Mouse (Mus musculus) MEL (cell line): ENCODE measurements at regions not wholly inside any gene's neighbourhood (a gene's known extent, or its start where the extent isn't known, plus 50 kb on each side); places are given as distances from the start of the nearest gene placed in this dataset.

Source experiments
- DNase-seq: peaks from one replicate; pipeline ENCODE4 v3.0.0; 2011; ENCODE audit warnings: low read depth, low spot score
- H3K27ac ChIP-seq: 2 replicates; pipeline ENCODE4 v1.5.1; 2012; ENCODE audit warnings: low read depth, mild to moderate bottlenecking, control low read depth, low read length, moderate library complexity; ENCODE audit not compliant: control insufficient read depth
- H3K27me3 ChIP-seq, 2 experiments: fragments of 150-350 bp in 1 of 2; sonication (generic) in 1 of 2; 2 replicates each; pipeline ENCODE4 v1.6.1; 2012; ENCODE audit warnings: low read length in 2 of 2, mild to moderate bottlenecking in 2 of 2, improper control_type of control experiment in 1 of 2, moderate library complexity in 1 of 2; ENCODE audit not compliant: insufficient read depth in 2 of 2, control insufficient read depth in 1 of 2
- H3K36me3 ChIP-seq, 2 experiments: 2 replicates each; pipeline ENCODE4 v1.6.1; 2012 to 2014; ENCODE audit warnings: low read length in 2 of 2, improper control_type of control experiment in 1 of 2, inconsistent platforms in 1 of 2, mild to moderate bottlenecking in 1 of 2; ENCODE audit not compliant: insufficient read depth in 2 of 2, control insufficient read depth in 1 of 2
- H3K4me1 ChIP-seq, 2 experiments: fragments of 150-350 bp in 1 of 2; sonication (generic) in 1 of 2; 2 replicates each; pipeline ENCODE4 v1.6.1; 2012; ENCODE audit warnings: low read length in 2 of 2, improper control_type of control experiment in 1 of 2, mild to moderate bottlenecking in 1 of 2; ENCODE audit not compliant: insufficient read depth in 2 of 2, control insufficient read depth in 1 of 2
- H3K4me3 ChIP-seq, 2 experiments: fragments of 150-350 bp in 1 of 2; sonication (generic) in 1 of 2; 2 replicates each; pipeline ENCODE4 v1.5.1; 2012; ENCODE audit warnings: low read depth in 2 of 2, low read length in 2 of 2, mild to moderate bottlenecking in 2 of 2, moderate library complexity in 2 of 2, control low read depth in 1 of 2, improper control_type of control experiment in 1 of 2; ENCODE audit not compliant: control insufficient read depth in 1 of 2, insufficient read depth in 1 of 2
- H3K79me2 ChIP-seq: 2 replicates; pipeline ENCODE4 v1.6.1; 2012; ENCODE audit warnings: mild to moderate bottlenecking, low read length, moderate library complexity; ENCODE audit not compliant: control insufficient read depth, poor library complexity, insufficient read depth
- H3K9ac ChIP-seq: 2 replicates; pipeline ENCODE4 v1.6.1; 2012; ENCODE audit warnings: low read depth, mild to moderate bottlenecking, control low read depth, low read length, moderate library complexity; ENCODE audit not compliant: control insufficient read depth, poor library complexity, severe bottlenecking
- H3K9me3 ChIP-seq: fragments of 150-350 bp; sonication (generic); replicated peaks from 2 replicates; pipeline ENCODE4 v1.6.1; 2012; ENCODE audit warnings: mild to moderate bottlenecking, low read length, improper control_type of control experiment, moderate library complexity; ENCODE audit not compliant: insufficient read depth
- E2F4 ChIP-seq: IDR thresholded peaks from 2 replicates; pipeline ENCODE4 v1.6.1; 2011; ENCODE audit warnings: low read depth, low read length, improper control_type of control experiment, borderline replicate concordance
- ELF1 ChIP-seq: IDR thresholded peaks from 2 replicates; pipeline ENCODE4 v1.6.1; 2014; ENCODE audit warnings: low read depth, mild to moderate bottlenecking, inconsistent platforms, low read length, improper control_type of control experiment, moderate library complexity
- EP300 ChIP-seq, 2 experiments: IDR thresholded peaks; 2 replicates each; pipeline ENCODE4 v1.6.1; 2011; ENCODE audit warnings: improper control_type of control experiment in 2 of 2, low read length in 2 of 2, low read depth in 1 of 2, mild to moderate bottlenecking in 1 of 2
- ETS1 ChIP-seq: IDR thresholded peaks from 2 replicates; pipeline ENCODE4 v1.6.1; 2012; ENCODE audit warnings: low read depth, mild to moderate bottlenecking, inconsistent platforms, low read length, improper control_type of control experiment, moderate library complexity
- GATA1 ChIP-seq: IDR thresholded peaks from 2 replicates; pipeline ENCODE4 v1.6.1; 2011; ENCODE audit warnings: low read depth, low read length, improper control_type of control experiment
- HCFC1 ChIP-seq: IDR thresholded peaks from 2 replicates; pipeline ENCODE4 v1.6.1; 2012; ENCODE audit warnings: low read depth, mild to moderate bottlenecking, inconsistent platforms, low read length, improper control_type of control experiment, moderate library complexity
- KAT2A ChIP-seq: conservative IDR thresholded peaks from 2 replicates; pipeline ENCODE4 v1.6.1; 2012; ENCODE audit warnings: low read depth, low read length, improper control_type of control experiment, inconsistent platforms
- MAFK ChIP-seq: IDR thresholded peaks from 2 replicates; pipeline ENCODE4 v1.6.1; 2011; ENCODE audit warnings: low read depth, mild to moderate bottlenecking, low read length, improper control_type of control experiment, borderline replicate concordance
- MAZ ChIP-seq: IDR thresholded peaks from 2 replicates; pipeline ENCODE4 v1.6.1; 2012; ENCODE audit warnings: low read depth, mild to moderate bottlenecking, inconsistent platforms, low read length, improper control_type of control experiment
- MEF2A ChIP-seq: IDR thresholded peaks from 2 replicates; pipeline ENCODE4 v1.6.1; 2014; ENCODE audit warnings: low read depth, mild to moderate bottlenecking, inconsistent platforms, low read length, improper control_type of control experiment; ENCODE audit not compliant: poor library complexity, insufficient replicate concordance, severe bottlenecking; ENCODE audit errors: extremely low read depth
- MXI1 ChIP-seq: IDR thresholded peaks from 2 replicates; pipeline ENCODE4 v1.6.1; 2011; ENCODE audit warnings: mild to moderate bottlenecking, low read depth, low read length, improper control_type of control experiment
- MYB ChIP-seq: IDR thresholded peaks from 2 replicates; pipeline ENCODE4 v1.6.1; 2011; ENCODE audit warnings: mild to moderate bottlenecking, low read depth, low read length, improper control_type of control experiment
- MYC ChIP-seq: IDR thresholded peaks from 2 replicates; pipeline ENCODE4 v1.6.1; 2011; ENCODE audit warnings: low read depth, mild to moderate bottlenecking, low read length, improper control_type of control experiment, moderate library complexity
- NELFE ChIP-seq: IDR thresholded peaks from 2 replicates; pipeline ENCODE4 v1.6.1; 2011; ENCODE audit warnings: low read depth, low read length, improper control_type of control experiment
- NRF1 ChIP-seq: IDR thresholded peaks from 2 replicates; pipeline ENCODE4 v1.6.1; 2014; ENCODE audit warnings: low read depth, mild to moderate bottlenecking, inconsistent platforms, low read length, improper control_type of control experiment, moderate library complexity; ENCODE audit not compliant: poor library complexity, insufficient read depth, severe bottlenecking
- POLR2A ChIP-seq, 2 experiments: IDR thresholded peaks; 2 replicates each; pipeline ENCODE4 v1.6.1; 2011 to 2012; ENCODE audit warnings: low read length in 2 of 2, mild to moderate bottlenecking in 2 of 2, control low read depth in 1 of 2, improper control_type of control experiment in 1 of 2, low read depth in 1 of 2, moderate library complexity in 1 of 2; ENCODE audit not compliant: control insufficient read depth in 1 of 2, insufficient read depth in 1 of 2, poor library complexity in 1 of 2
- POLR2AphosphoS5 ChIP-seq: IDR thresholded peaks from 2 replicates; pipeline ENCODE4 v1.6.1; 2012; ENCODE audit warnings: low read depth, borderline replicate concordance, mild to moderate bottlenecking, inconsistent platforms, low read length, moderate library complexity, mixed read lengths
- SIN3A ChIP-seq: IDR thresholded peaks from 2 replicates; pipeline ENCODE4 v1.6.1; 2012; ENCODE audit warnings: low read length, improper control_type of control experiment, inconsistent platforms
- TBP ChIP-seq: IDR thresholded peaks from 2 replicates; pipeline ENCODE4 v1.8.0; 2011; ENCODE audit warnings: low read depth, low read length, improper control_type of control experiment
- TCF12 ChIP-seq: IDR thresholded peaks from 2 replicates; pipeline ENCODE4 v1.6.1; 2014; ENCODE audit warnings: low read depth, mild to moderate bottlenecking, inconsistent platforms, low read length, improper control_type of control experiment, moderate library complexity
- UBTF ChIP-seq: IDR thresholded peaks from 2 replicates; pipeline ENCODE4 v1.6.1; 2012; ENCODE audit warnings: low read depth, mild to moderate bottlenecking, inconsistent platforms, low read length, improper control_type of control experiment, moderate library complexity, borderline replicate concordance; ENCODE audit not compliant: insufficient read depth
- USF2 ChIP-seq, 2 experiments: IDR thresholded peaks; 2 replicates each; pipeline ENCODE4 v1.6.1; 2011 to 2012; ENCODE audit warnings: improper control_type of control experiment in 2 of 2, low read length in 2 of 2, borderline replicate concordance in 1 of 2, inconsistent platforms in 1 of 2, low read depth in 1 of 2, mild to moderate bottlenecking in 1 of 2; ENCODE audit not compliant: insufficient read depth in 1 of 2
- ZKSCAN1 ChIP-seq: IDR thresholded peaks from 2 replicates; pipeline ENCODE4 v1.6.1; 2012; ENCODE audit warnings: low read depth, mild to moderate bottlenecking, inconsistent platforms, low read length, improper control_type of control experiment, moderate library complexity
- ZMIZ1 ChIP-seq: IDR thresholded peaks from 2 replicates; pipeline ENCODE4 v1.6.1; 2012; ENCODE audit warnings: low read depth, mild to moderate bottlenecking, inconsistent platforms, low read length, improper control_type of control experiment, moderate library complexity
- ZNF384 ChIP-seq: IDR thresholded peaks from 2 replicates; pipeline ENCODE4 v1.6.1; 2012; ENCODE audit warnings: low read depth, mild to moderate bottlenecking, inconsistent platforms, low read length, improper control_type of control experiment

DNA sequence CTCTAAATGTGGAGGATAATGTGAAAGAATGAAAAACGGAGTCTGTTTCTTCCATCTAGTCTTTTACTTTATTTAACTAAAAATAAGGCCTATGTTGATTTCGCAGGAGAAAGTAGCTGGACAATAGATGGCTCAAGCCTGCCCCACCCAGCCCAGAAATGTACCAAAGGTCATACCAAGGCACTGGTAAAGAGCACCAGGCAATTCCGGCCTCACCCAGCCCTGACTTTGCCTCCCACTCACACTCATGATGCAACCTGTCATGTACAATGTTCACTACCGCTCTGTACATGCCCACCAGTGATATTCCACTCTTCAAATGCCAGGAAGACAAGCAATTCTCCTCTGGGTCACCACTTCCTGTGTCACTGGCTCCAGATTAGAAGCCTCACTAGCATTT, 564.9 kb downstream of the Insc start:
- no peak overlapping the region for H3K4me3 ChIP-seq
- DNase-seq = no peak
- H3K9me3 ChIP-seq = no peaks in the 10 kb centered on the region
- H3K79me2 ChIP-seq = no peaks in the 10 kb centered on the region
- no peak overlapping the region for H3K27ac ChIP-seq
- H3K36me3 ChIP-seq = no peaks in the 10 kb centered on the region
- H3K4me1 ChIP-seq = no peaks in the 10 kb centered on the region
- TF ChIP-seq USF2 (IDR thresholded peaks at IDR 0.05; ENCODE audit: borderline replicate concordance in 1 of 2, insufficient read depth in 1 of 2, low read depth in 1 of 2, low read length in 2 of 2) (no peak), KAT2A (no peak), MXI1 (no peak), ETS1 (no peak), GATA1 (no peak), MEF2A (no peak), POLR2AphosphoS5 (no peak), MAFK (no peak), TBP (no peak), MYC (no peak), UBTF (no peak), MYB (no peak), EP300 (IDR thresholded peaks at IDR 0.05; ENCODE audit: low read depth in 1 of 2, low read length in 2 of 2) (no peak), TCF12 (no peak), E2F4 (no peak), POLR2A (IDR thresholded peaks at IDR 0.05; ENCODE audit: control insufficient read depth in 1 of 2, insufficient read depth in 1 of 2, low read depth in 1 of 2, low read length in 2 of 2, poor library complexity in 1 of 2) (no peak), ZMIZ1 (no peak), ELF1 (no peak)
- no peak overlapping the region for H3K9ac ChIP-seq
- no peaks in the 10 kb centered on the region for H3K27me3 ChIP-seq

DNA sequence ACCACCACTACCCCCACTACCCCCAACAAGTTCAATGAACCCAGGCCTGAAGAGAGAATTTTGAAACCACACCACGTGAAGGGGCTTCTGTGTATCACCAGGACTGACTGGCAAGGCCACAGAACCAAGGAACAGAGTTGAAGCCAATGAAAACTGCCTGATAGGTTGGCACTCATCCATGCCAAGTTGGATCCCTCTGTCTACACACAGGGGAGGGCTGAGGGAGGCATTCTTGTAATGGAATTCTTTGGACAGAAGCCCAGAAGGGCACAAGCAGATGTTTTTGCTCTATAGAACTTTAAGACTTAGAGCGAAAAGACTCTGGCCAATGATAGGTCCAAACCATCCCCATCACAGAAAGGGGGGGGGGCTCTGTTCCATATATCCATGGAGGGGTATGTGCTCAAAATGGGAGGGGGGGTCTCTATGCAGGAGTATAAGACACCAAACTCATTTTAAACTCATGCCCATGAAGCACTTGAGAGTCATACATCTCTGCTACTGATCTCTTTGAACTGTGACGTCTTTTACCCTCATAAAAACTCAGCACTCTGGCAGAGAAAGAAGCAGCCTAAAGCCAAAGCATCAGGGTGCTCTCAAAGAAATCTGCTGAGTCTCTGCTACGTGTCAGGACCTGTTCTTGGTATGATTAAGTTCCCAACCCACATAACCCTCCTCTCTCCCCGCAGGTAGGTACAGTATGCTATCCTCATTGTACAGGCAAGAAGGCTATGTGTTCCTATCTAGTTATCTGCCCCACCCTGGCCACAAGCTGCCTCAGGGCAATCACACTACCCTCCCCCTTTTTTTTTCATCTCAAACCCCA, 567.1 kb downstream of the Insc start:
- Histone ChIP-seq H3K4me1 (no peaks in the 10 kb centered on the region), H3K9me3 (no peaks in the 10 kb centered on the region), H3K27ac (no peak overlapping the region), H3K4me3 (no peak overlapping the region), H3K27me3 (no peaks in the 10 kb centered on the region), H3K36me3 (no peaks in the 10 kb centered on the region), H3K79me2 (no peaks in the 10 kb centered on the region), H3K9ac (no peak overlapping the region)
- TF ChIP-seq ELF1 = no peak
- TF ChIP-seq MAZ = no peak
- TF ChIP-seq POLR2AphosphoS5 = no peak
- TF ChIP-seq MEF2A = no peak
- TF ChIP-seq MYB = no peak
- no peak for TF ChIP-seq ETS1
- no peak for TF ChIP-seq KAT2A
- no peak for TF ChIP-seq ZNF384
- TF ChIP-seq SIN3A = no peak
- no peak for TF ChIP-seq POLR2A (IDR thresholded peaks at IDR 0.05; ENCODE audit: control insufficient read depth in 1 of 2, insufficient read depth in 1 of 2, low read depth in 1 of 2, low read length in 2 of 2, poor library complexity in 1 of 2)
- TF ChIP-seq UBTF = no peak
- TF ChIP-seq NRF1 = no peak
- TF ChIP-seq HCFC1 = no peak
- no peak for TF ChIP-seq ZKSCAN1
- TF ChIP-seq NELFE = no peak
- DNase-seq = no peak
